Mouse (Mus musculus): ENCODE data around the gene Sytl3. TPM values are rescaled to one million over a fixed set of nuclear protein-coding genes. Genes with fewer than 3 reads are reported as not detected.
"Not testable (repeated sequence)": the region's sequence is repeated elsewhere in the genome, so short reads cannot be mapped to it uniquely, and the experiment has no call there.

Gene Sytl3
- polyA plus RNA-seq, 1 experiment from 2014 or later = 0.07 TPM

- peak; percentile 85 for DNase-seq (ENCODE audit: low spot score)
- H3K27ac ChIP-seq (replicated peaks) = peak overlapping the region; percentile 85
- under 1% methylated on average over 36 of the region's 36 CpGs for WGBS
- not testable (repeated sequence) for H3K9me3 ChIP-seq (replicated peaks); H3K36me3 ChIP-seq; H3K4me1 ChIP-seq; H3K27me3 ChIP-seq (ENCODE audit: low read depth, poor library complexity, severe bottlenecking)
- H3K4me3 ChIP-seq = peak overlapping the region; percentile 62
Measured at GRCm38 (mm10) chr17:6655087-6655511, 3.8 kb upstream of the Sytl3 start.

GRCm38 (mm10) chr17:6655567-6656281, 3.2 kb upstream of the Sytl3 start, which contains the start of gene Dynlt1f:
Dynlt1f (minus strand) TSS chr17:6655900.
- peak; percentile 43 for DNase-seq (ENCODE audit: low spot score)
- Histone ChIP-seq H3K27ac (replicated peaks) (peak within 1 kb of the TSS; percentile 85), H3K4me3 (peak within 1 kb of the TSS; percentile 62)
- not testable (repeated sequence) for H3K27me3 ChIP-seq (ENCODE audit: low read depth, poor library complexity, severe bottlenecking); H3K36me3 ChIP-seq; H3K4me1 ChIP-seq; H3K9me3 ChIP-seq (replicated peaks)
- WGBS = 3% methylated on average over 26 of the region's 33 CpGs

- H3K4me1 ChIP-seq; H3K9me3 ChIP-seq (replicated peaks); H3K27me3 ChIP-seq (ENCODE audit: low read depth, poor library complexity, severe bottlenecking); H3K27ac ChIP-seq (replicated peaks); H3K36me3 ChIP-seq; DNase-seq (ENCODE audit: low spot score); H3K4me3 ChIP-seq: not testable (repeated sequence)
- 100% methylated on average over 1 of the region's 3 CpGs for WGBS
Measured at GRCm38 (mm10) chr17:6656471-6656870, 2.4 kb upstream of the Sytl3 start.

- H3K4me3 ChIP-seq; H3K27me3 ChIP-seq (ENCODE audit: low read depth, poor library complexity, severe bottlenecking); H3K4me1 ChIP-seq; H3K9me3 ChIP-seq (replicated peaks); H3K27ac ChIP-seq (replicated peaks); H3K36me3 ChIP-seq: not testable (repeated sequence)
- DNase-seq (ENCODE audit: low spot score) = peak; percentile 5
- 81% methylated on average over 6 of the region's 6 CpGs for WGBS
Measured at GRCm38 (mm10) chr17:6660589-6660988, 1.7 kb downstream of the Sytl3 start.

GRCm38 (mm10) chr17:6661093-6661816, 2.4 kb downstream of the Sytl3 start:
- H3K27ac ChIP-seq (replicated peaks); H3K27me3 ChIP-seq (ENCODE audit: low read depth, poor library complexity, severe bottlenecking); H3K4me3 ChIP-seq; H3K36me3 ChIP-seq; H3K4me1 ChIP-seq; H3K9me3 ChIP-seq (replicated peaks): not testable (repeated sequence)
- whole genome bisulfite sequencing = 69% methylated on average over 11 of the region's 11 CpGs
- DNase-seq (ENCODE audit: low spot score) = peak; percentile 24

- H3K27me3 ChIP-seq (ENCODE audit: low read depth, poor library complexity, severe bottlenecking); DNase-seq (ENCODE audit: low spot score); H3K4me1 ChIP-seq; H3K4me3 ChIP-seq; H3K27ac ChIP-seq (replicated peaks); H3K9me3 ChIP-seq (replicated peaks); H3K36me3 ChIP-seq: not testable (repeated sequence)
- 56% methylated on average over 3 of the region's 3 CpGs for WGBS
Measured at GRCm38 (mm10) chr17:6662840-6663239, 3.9 kb downstream of the Sytl3 start.

- H3K4me1 ChIP-seq; H3K27ac ChIP-seq (replicated peaks); H3K9me3 ChIP-seq (replicated peaks); H3K4me3 ChIP-seq; H3K27me3 ChIP-seq (ENCODE audit: low read depth, poor library complexity, severe bottlenecking); H3K36me3 ChIP-seq; DNase-seq (ENCODE audit: low spot score): not testable (repeated sequence)
- 87% methylated on average over 4 of the region's 5 CpGs for WGBS
Measured at GRCm38 (mm10) chr17:6665389-6665788, 6.5 kb downstream of the Sytl3 start.

GRCm38 (mm10) chr17:6668522-6668921, 9.6 kb downstream of the Sytl3 start:
- H3K27ac ChIP-seq (replicated peaks); H3K9me3 ChIP-seq (replicated peaks); H3K27me3 ChIP-seq (ENCODE audit: low read depth, poor library complexity, severe bottlenecking); H3K4me1 ChIP-seq; DNase-seq (ENCODE audit: low spot score); H3K36me3 ChIP-seq; H3K4me3 ChIP-seq: not testable (repeated sequence)
- no CpG with 5 or more reads among the region's 6 CpGs for WGBS

GRCm38 (mm10) chr17:6674297-6674696, 15.4 kb downstream of the Sytl3 start:
- H3K36me3 ChIP-seq; H3K27me3 ChIP-seq (ENCODE audit: low read depth, poor library complexity, severe bottlenecking); DNase-seq (ENCODE audit: low spot score); H3K9me3 ChIP-seq (replicated peaks); H3K4me3 ChIP-seq; H3K4me1 ChIP-seq; H3K27ac ChIP-seq (replicated peaks): not testable (repeated sequence)
- WGBS = 64% methylated on average over 5 of the region's 5 CpGs

- H3K36me3 ChIP-seq; H3K27me3 ChIP-seq (ENCODE audit: low read depth, poor library complexity, severe bottlenecking); H3K4me1 ChIP-seq; DNase-seq (ENCODE audit: low spot score); H3K9me3 ChIP-seq (replicated peaks); H3K27ac ChIP-seq (replicated peaks); H3K4me3 ChIP-seq: not testable (repeated sequence)
- WGBS = 100% methylated on average over 1 of the region's 2 CpGs
Measured at GRCm38 (mm10) chr17:6678063-6678462, 19.2 kb downstream of the Sytl3 start.

GRCm38 (mm10) chr17:6681721-6682120, 22.8 kb downstream of the Sytl3 start:
- not testable (repeated sequence) for DNase-seq (ENCODE audit: low spot score); H3K4me3 ChIP-seq; H3K27me3 ChIP-seq (ENCODE audit: low read depth, poor library complexity, severe bottlenecking); H3K27ac ChIP-seq (replicated peaks); H3K36me3 ChIP-seq; H3K4me1 ChIP-seq; H3K9me3 ChIP-seq (replicated peaks)
- 84% methylated on average over 4 of the region's 4 CpGs for WGBS

GRCm38 (mm10) chr17:6683702-6684101, 24.8 kb downstream of the Sytl3 start:
- not testable (repeated sequence) for DNase-seq (ENCODE audit: low spot score); H3K4me3 ChIP-seq; H3K9me3 ChIP-seq (replicated peaks); H3K4me1 ChIP-seq; H3K27me3 ChIP-seq (ENCODE audit: low read depth, poor library complexity, severe bottlenecking); H3K27ac ChIP-seq (replicated peaks); H3K36me3 ChIP-seq
- 67% methylated on average over 1 of the region's 5 CpGs for WGBS

GRCm38 (mm10) chr17:6684464-6685287, 25.8 kb downstream of the Sytl3 start:
- H3K4me1 ChIP-seq; H3K36me3 ChIP-seq; H3K9me3 ChIP-seq (replicated peaks); H3K27me3 ChIP-seq (ENCODE audit: low read depth, poor library complexity, severe bottlenecking); H3K4me3 ChIP-seq: not testable (repeated sequence)
- no CpG with 5 or more reads among the region's 4 CpGs for WGBS
- H3K27ac ChIP-seq (replicated peaks) = peak overlapping the region; percentile 43; the same call in 1 of the 2 replicates
- peak; percentile 32 for DNase-seq (ENCODE audit: low spot score)
